Mouse (Mus musculus): Measurements from ENCODE around the gene Ssbp2.
A peak's percentile ranks its signal among the peaks of the same experiment; 100 is the strongest.

The Ssbp2 gene

DNA sequence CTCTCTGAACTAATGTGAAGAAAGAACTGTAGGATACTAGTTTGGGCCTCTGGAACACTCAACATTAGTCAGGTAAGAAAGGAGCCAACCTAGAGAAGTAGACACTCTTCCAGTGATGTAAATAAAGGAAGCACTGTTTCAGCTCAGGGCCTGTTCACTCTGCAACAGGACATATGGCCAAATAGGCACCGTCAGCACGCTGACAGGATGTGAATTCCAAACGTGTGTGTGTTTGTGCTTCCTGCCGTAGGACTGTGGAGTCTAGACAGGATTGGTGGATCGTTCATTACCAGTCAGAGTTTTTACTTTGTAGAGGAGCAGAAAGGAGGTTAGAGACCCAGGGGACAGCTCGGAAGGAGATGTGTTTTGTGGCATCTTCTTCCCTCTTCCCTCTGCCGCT, 174.0 kb downstream of the Ssbp2 start:
- no peak for DNase-seq (ENCODE audit: low spot score)

DNA sequence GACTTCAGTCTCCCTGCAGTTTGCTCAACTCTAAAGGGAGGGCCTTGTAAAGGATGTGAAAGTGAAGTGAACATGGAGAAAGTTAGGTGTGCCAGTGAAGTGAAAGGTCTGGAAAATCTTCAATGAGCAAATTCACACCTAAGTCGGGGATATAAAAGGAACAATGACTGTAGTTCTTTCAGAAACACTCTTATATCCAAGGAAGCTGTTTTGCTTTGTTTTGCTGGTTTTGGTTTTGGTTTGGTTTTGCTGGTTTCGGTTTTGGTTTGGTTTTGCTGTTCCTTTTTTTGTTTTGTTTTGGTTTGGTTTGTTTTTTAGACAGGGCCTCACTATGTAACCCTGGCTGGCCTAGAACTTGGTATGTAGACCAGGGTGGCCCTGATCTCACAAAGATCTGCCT, 175.9 kb downstream of the Ssbp2 start:
- no peak for DNase-seq (ENCODE audit: low spot score)

DNA sequence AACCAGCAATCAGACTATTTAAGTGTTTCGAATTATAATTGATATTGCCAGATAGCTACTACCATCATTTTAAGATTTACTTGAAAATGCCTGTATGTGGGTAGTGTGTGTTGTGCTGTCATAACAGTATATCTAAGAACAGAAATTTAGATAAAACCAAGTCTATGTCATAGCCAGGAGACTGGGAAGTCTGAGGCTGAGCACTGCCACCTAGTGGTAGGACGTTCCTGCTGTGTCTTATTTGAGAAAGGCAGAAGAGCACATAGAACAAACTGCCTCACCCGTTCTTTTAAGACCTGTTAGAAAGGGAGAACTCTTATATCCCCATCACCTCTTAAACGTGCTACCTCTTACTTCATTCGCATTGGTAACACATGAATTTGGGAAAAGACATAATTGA, 176.7 kb downstream of the Ssbp2 start:
- DNase-seq (ENCODE audit: low spot score), result peak; percentile 61

DNA sequence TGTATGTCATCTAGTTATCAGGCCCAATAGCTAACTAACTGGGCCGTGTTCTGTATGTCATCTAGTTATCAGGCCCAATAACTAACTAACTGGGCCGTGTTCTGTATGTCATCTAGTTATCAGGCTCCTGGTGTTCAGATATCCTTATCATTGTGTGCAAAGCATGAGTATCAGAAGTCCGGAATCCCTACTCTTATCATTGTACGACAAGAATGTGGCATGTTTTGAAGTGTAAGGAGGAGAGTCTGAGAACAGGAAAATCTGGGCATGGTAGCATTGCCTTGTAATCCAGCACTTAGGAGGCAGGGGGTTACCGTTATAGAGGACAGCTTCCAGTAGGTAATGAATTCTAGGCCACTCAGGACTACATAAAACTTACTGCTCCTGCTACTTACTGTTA, 178.8 kb downstream of the Ssbp2 start:
- no peak for DNase-seq (ENCODE audit: low spot score)

DNA sequence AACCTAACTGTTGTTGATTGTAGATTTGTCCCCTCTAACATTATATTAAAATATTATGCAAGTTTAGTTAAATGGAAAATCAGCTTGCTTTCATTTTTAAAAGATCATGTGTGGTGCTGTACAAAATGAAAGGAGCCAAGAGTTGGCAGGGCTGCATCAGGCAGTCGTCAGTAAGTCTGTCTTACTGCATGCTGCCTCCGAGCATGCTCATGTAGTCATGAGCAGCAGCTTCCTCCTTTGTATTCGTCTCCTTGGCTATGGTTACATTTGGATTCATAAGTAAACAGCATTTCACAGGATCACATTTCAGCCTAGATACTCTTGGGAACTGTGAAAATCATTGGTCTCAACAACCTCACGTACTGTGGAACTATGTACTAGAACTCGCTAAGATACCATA, 180.1 kb downstream of the Ssbp2 start:
- DNase-seq (ENCODE audit: low spot score), result no peak

GRCm38 (mm10) chr13:91648240-91648639, 188.2 kb downstream of the Ssbp2 start:
- DNase-seq (ENCODE audit: low spot score), result peak; percentile 23

GRCm38 (mm10) chr13:91649926-91650325, 189.8 kb downstream of the Ssbp2 start:
- no peak for DNase-seq (ENCODE audit: low spot score)

GRCm38 (mm10) chr13:91661068-91661795, 201.1 kb downstream of the Ssbp2 start:
- no peak for DNase-seq (ENCODE audit: low spot score)

DNA sequence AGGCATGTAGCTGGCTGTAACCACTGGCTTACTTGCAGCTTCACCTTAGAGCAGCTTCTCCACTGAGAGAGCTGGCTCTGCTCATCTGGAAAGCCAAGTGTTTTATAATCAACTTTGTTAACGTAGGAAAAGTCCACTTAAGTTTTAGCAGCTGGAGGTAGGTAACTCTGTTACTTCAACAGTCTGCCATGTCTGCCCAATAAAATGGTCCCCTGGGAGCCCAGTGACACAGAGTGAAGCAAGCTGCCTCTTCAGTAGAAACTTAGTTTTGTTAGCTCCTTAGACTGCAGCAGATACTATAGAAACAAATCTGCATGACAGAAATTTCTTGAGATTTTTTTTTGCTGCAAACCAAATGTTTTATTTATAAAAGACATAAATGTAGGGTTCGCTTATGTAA, 202.7 kb downstream of the Ssbp2 start:
- no peak for DNase-seq (ENCODE audit: low spot score)

DNA sequence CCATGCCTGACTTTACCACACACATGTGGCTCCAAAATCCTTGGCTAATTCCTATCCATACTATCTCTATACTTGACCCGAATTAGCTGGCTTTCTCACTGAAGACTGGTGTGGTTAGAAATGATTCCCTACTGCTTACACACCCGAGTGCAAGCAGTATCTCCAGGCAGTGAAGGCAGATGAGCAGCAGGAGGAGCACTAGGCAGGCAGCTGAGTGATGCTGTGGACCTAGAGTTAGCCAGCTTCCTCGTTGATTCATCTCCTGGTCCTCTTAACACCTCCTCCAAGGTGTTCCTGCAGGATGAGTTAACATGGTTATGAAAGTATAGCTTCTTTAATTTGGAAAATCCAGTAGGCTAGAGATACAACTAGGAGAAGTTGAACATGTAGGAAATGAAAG, 213.2 kb downstream of the Ssbp2 start:
- no peak for DNase-seq (ENCODE audit: low spot score)

DNA sequence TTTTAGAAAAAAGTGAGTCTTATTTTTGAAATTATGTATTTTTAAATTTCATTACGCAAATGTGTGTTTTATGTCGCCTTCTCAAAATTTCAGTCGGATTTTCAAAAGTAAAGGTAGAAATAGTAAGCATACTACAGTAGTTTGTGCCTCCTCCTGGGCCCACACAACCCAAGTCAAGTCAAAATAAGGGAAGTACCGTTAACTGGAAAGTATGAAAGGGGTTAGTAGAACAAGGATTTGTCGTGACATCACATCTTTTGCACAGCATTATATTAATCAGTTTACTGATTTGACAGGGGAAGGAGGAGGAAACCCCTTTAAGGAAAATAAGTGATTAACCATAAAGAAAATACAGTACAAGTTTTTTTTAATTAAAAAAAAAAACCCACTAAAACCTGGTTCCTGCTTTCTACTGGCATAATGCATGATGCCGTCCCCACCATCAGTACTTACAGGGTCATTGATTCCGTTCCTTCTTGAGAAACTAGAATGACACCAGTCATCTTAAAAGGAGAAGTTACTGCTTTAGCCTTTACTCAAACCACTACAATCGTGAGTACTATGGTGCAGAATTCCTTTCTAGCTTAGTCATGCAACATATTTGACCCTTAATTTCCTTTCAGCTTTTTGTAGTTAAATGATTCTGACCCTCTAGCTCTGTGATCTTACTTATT, 220.8 kb downstream of the Ssbp2 start:
- no peak for DNase-seq (ENCODE audit: low spot score)

GRCm38 (mm10) chr13:91681474-91681873, 221.4 kb downstream of the Ssbp2 start:
- DNase-seq (ENCODE audit: low spot score), result no peak

DNA sequence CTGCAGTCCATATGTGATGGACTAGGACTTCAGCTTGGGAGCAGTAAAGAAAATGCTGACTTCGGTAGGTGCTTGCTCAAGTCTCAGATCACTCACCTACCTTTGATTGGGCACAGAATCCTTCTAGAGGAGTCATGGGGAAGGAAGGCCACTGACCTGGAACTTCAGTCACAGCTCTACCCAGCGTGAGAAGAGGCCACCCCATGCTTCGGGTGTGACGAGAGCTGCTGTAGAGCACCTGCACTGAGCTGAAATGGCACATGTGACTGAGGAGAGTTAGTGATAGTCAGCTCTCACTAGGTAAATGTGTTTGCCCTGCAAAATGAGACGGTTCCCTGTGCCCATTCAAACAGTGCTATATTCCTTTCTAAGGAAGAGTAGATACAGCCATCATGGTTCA, 230.0 kb downstream of the Ssbp2 start:
- DNase-seq (ENCODE audit: low spot score), result no peak

- DNase-seq (ENCODE audit: low spot score), result no peak
Observed at GRCm38 (mm10) chr13:91693615-91694014, 233.5 kb downstream of the Ssbp2 start.

- no peak for DNase-seq (ENCODE audit: low spot score)
Observed at GRCm38 (mm10) chr13:91695406-91695805, 235.3 kb downstream of the Ssbp2 start.

- DNase-seq (ENCODE audit: low spot score), result no peak
Observed at GRCm38 (mm10) chr13:91696109-91696645, 236.1 kb downstream of the Ssbp2 start.

- DNase-seq (ENCODE audit: low spot score), result no peak
Observed at GRCm38 (mm10) chr13:91697011-91697410, 236.9 kb downstream of the Ssbp2 start.

DNA sequence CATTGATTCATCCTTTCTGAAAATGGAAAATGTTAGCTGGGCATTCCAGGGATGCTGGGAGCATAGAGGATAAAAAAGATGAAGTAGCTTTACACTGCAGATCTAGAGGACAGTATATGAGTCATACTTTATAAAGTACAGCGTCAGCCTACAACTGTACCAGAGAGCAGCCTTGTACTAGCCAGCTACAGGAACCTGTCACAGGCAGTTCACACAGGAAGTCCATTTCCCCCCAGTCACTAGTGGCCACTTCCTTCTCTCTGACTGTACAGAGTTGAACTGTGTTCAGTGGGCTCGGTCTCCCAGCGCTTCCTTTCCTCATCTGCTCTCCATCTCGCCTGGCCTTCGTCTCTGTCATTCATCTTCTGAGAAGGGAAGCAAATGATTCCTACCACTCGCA, 242.3 kb downstream of the Ssbp2 start:
- DNase-seq (ENCODE audit: low spot score), result no peak

GRCm38 (mm10) chr13:91719487-91719886, 259.4 kb downstream of the Ssbp2 start:
- DNase-seq (ENCODE audit: low spot score), result no peak

- no peak for DNase-seq (ENCODE audit: low spot score)
Observed at GRCm38 (mm10) chr13:91723108-91723735, 263.1 kb downstream of the Ssbp2 start.

DNA sequence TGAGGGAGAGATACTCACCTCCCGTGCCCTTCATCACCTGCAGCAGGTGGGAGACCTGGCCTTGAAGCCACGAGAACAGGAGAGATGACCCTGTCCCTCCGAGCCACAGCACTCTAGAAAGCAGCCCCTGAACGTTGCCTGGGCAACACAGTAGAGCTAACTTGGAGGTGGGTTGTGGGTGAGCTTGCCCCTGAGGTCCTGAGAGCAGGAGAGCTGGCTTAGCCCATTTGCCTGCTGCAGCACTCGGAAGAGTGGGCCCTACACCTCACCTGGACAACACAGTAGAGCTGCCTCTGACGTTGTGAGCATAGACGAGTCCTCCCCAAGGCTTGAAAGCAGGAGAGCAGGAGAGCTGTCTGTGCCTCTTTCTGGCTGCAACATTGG, 263.6 kb downstream of the Ssbp2 start:
- no peak for DNase-seq (ENCODE audit: low spot score)

- DNase-seq (ENCODE audit: low spot score), result no peak
Observed at GRCm38 (mm10) chr13:91724211-91724610, 264.1 kb downstream of the Ssbp2 start.

GRCm38 (mm10) chr13:91725130-91725529, 265.0 kb downstream of the Ssbp2 start:
- no peak for DNase-seq (ENCODE audit: low spot score)
